Comparison of ENCODE assay signal across 10 mouse cellular contexts in the genomic region with DNA sequence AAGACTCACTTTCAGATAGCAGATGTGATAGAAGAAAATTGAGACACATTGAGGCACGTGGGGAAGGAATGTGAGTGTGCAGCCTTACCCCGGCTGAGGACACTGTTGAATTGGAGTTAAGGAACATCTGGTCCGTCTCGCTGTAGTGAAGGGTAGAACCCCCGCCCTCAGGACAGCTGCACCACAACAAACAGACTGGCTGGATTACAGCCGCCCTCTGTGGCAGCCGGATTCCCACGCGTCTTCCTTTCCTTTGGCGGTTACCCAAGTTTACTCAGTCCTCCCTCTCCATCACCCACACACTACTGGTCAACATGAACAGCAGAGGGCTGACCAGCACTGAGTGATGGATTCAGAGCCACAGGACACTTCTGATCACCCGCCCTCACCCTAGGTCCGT.
DNase-seq lines count a peak whose midpoint lies in the region; ATAC-seq lines count a peak whose summit lies in the region.
"Had no signal": no experiment of that assay in that cellular context is flagged by ENCODE, and none has a peak within 500 bp of the region (broad histone marks: within the 10 kb centered on the region; RNA-seq: fewer than 3 reads in every experiment).

No protein-coding gene starts in this region.

- H3K27me3 ChIP-seq in heart, embryonic 11.5 days (ENCODE audit: control insufficient read depth, insufficient read depth, low read length): no peaks in the 10 kb centered on the region
- H3K27me3 ChIP-seq in forebrain, embryonic 10.5 days (ENCODE audit: poor library complexity, severe bottlenecking): no peaks in the 10 kb centered on the region
- H3K27me3 ChIP-seq: neural tube, embryonic 13.5 days had no signal

- no peak overlapping the region for H3K9ac ChIP-seq in heart, embryonic 11.5 days (ENCODE audit: low read depth, low read length)
- H3K9ac ChIP-seq: neural tube, embryonic 13.5 days had no signal

- no peak overlapping the region for H3K4me3 ChIP-seq in heart, embryonic 11.5 days (ENCODE audit: low read depth, low read length)
- H3K4me3 ChIP-seq in forebrain, embryonic 10.5 days: no peak overlapping the region
- H3K4me3 ChIP-seq: neural tube, embryonic 13.5 days had no signal

- no peak overlapping the region for H3K4me2 ChIP-seq in heart, embryonic 11.5 days
- H3K4me2 ChIP-seq: neural tube, embryonic 13.5 days had no signal

- H3K9me3 ChIP-seq in heart, embryonic 11.5 days (replicated peaks; ENCODE audit: control insufficient read depth, low read length): no peaks in the 10 kb centered on the region
- no peaks in the 10 kb centered on the region for H3K9me3 ChIP-seq in forebrain, embryonic 10.5 days
- H3K9me3 ChIP-seq: neural tube, embryonic 13.5 days had no signal

- DNase-seq in heart, adult 18-20 months: peak; percentile 68 to 79
- DNase-seq in gastrocnemius, adult 8-10 months (ENCODE audit: low spot score in 2 of 2): peak; percentile 6 to 42
- DNase-seq in kidney, adult 9 months: peak; percentile 21
- peak; percentile 65 for DNase-seq in lung, postnatal 25 days (ENCODE audit: low spot score)
- DNase-seq in forebrain, embryonic 10.5 days (ENCODE audit: extremely low spot score, low spot score): no peak
- no peak for DNase-seq in thymus, adult 18-20 months
- no peak for DNase-seq in neural tube, embryonic 10.5 days (ENCODE audit: extremely low spot score, low spot score)
- DNase-seq: adrenal gland, postnatal 36 days had no signal

- 70% methylated on average over 12 of the region's 12 CpGs for WGBS in heart, embryonic 11.5 days (ENCODE audit: insufficient replicate concordance)
- 87% methylated on average over 12 of the region's 12 CpGs for WGBS in forebrain, embryonic 10.5 days

- no peaks in the 10 kb centered on the region for H3K4me1 ChIP-seq in heart, embryonic 11.5 days (ENCODE audit: control insufficient read depth, insufficient read depth, low read length)
- H3K4me1 ChIP-seq in forebrain, embryonic 10.5 days: peaks cover 2% of the 10 kb centered on the region; the same call in 1 of the 2 replicates
- H3K4me1 ChIP-seq: neural tube, embryonic 13.5 days had no signal

- ATAC-seq in heart, embryonic 11.5 days (replicated peaks; ENCODE audit: insufficient number of reproducible peaks, low FRiP score, low TSS enrichment): no peak

- no peaks in the 10 kb centered on the region for H3K36me3 ChIP-seq in heart, embryonic 11.5 days (ENCODE audit: control insufficient read depth, insufficient read depth, low read length)
- no peaks in the 10 kb centered on the region for H3K36me3 ChIP-seq in forebrain, embryonic 10.5 days (replicated peaks)
- H3K36me3 ChIP-seq: neural tube, embryonic 13.5 days had no signal

- no peak overlapping the region for H3K27ac ChIP-seq in heart, embryonic 11.5 days (ENCODE audit: low read depth, low read length)
- no peak overlapping the region for H3K27ac ChIP-seq in forebrain, embryonic 10.5 days
- H3K27ac ChIP-seq: neural tube, embryonic 13.5 days had no signal

Comparison
In these comparisons a context has a peak if more than half of its experiments do, and no peak if none do; other contexts are left out.
1. DNase-seq: peak in heart, adult 18-20 months (2 of 2), gastrocnemius, adult 8-10 months (2 of 2), kidney, adult 9 months (single experiment) and lung, postnatal 25 days (single experiment); none in forebrain, embryonic 10.5 days (single experiment), thymus, adult 18-20 months (0 of 2) and neural tube, embryonic 10.5 days (single experiment).